Mouse (Mus musculus): ENCODE measurements around the gene A930002H24Rik.
"Not testable (repeated sequence)": the region's sequence is repeated elsewhere in the genome, so short reads cannot be mapped to it uniquely, and the experiment has no call there.

A930002H24Rik gene

DNA sequence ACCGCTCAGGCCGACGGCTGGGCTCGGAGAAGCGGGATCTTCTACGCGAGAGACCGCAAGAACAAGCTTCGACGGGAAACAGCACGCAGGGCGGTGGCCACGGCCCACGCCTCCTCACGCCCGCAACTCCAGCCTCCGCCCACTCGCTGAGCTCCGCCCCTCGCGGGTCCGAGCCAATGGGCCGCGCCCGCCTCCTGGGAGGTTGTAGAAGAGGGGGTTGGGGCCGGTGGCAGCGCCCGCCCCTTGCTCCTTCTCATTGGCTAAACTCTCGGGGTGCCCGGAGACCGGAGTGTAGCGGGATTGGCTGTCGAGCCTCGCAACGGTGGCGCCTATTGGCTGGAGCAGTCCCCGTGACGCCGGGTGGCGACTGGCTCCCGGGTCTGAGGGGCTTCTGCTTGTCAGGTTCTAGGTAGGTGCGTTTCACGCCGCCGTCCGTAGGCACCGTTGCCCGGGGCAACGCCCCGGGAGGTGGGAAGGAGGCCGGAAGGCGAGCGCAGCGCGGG, at the start of gene A930002H24Rik:
Gene A930002H24Rik (minus strand): TSS at position 145 of the 503 bp plus-strand sequence.
- DNase-seq (ENCODE audit: low spot score) = peak; percentile 98

DNA sequence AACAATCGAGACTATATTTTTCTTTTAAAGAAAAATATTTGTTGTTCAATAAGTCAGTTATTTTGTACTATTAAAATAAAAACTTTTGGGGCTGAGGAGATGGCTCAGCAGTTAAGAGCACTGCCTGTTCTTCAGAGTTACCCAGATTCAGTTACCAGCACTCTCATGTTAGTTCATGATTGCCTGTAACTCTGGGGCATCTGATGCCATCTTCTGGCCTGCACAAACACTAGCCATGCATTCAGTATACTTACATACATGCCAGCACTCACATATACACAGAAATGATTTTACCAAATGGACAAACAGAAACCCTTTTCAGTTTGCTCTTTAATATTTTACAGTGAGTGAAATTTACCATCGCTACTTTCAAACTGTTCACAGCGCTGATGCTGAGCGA, 45.7 kb upstream of the A930002H24Rik start:
- DNase-seq (ENCODE audit: low spot score) = no peak

DNA sequence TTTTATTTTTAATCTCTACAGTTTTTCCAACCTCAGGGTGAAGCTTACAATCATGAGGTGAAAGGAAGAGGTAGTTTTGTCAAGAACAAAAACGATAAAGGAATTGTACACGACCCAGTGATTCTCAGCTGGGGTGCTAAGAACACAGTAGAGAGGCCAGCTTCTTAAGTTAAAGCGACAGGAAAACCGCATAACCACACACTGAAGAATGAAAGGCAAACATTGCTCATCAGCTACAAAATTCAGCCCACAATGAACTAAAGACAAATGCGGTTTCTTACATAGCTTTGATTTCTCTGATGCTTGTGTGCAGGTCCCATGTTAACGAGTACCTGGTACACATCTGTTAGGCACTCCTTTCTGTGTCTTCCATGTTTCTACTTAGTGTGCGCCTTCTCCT, 33.5 kb upstream of the A930002H24Rik start:
- no peak for DNase-seq (ENCODE audit: low spot score)

DNA sequence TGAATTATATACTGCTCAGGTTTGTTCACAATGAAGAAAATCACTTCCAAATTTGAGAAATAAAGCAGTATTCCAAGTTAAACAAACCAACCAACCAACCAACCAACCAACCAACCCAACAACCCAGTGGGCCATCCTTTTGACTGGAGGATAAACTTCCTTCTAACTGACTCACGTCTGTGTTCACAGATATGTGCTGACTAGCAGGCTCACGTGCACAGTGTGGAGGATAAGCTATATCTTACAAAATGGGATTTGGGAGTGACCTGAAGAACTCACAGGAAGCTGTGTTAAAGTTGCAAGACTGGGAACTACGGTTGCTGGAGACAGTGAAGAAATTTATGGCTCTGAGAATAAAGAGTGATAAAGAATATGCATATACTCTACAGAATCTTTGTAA, 32.2 kb upstream of the A930002H24Rik start:
- no peak for DNase-seq (ENCODE audit: low spot score)

DNA sequence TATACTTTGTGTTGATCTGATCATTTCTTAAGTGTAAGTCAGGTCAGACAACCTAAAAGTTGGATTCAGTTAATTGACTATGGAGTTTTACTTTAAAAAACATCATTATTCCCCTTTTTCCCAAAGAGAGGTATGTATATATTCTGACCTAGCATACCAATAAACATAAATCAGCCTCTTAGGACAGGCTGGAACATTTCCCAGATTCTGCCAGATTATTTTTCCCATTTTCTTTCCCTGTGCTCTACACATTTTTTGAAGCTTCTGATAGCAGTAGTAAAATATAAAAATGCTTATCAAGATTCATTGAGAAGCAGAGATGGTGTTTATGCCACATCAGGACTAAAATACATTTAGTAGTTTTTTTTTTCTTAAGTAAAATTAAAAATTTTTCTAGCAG, 27.0 kb upstream of the A930002H24Rik start:
- no peak for DNase-seq (ENCODE audit: low spot score)

DNA sequence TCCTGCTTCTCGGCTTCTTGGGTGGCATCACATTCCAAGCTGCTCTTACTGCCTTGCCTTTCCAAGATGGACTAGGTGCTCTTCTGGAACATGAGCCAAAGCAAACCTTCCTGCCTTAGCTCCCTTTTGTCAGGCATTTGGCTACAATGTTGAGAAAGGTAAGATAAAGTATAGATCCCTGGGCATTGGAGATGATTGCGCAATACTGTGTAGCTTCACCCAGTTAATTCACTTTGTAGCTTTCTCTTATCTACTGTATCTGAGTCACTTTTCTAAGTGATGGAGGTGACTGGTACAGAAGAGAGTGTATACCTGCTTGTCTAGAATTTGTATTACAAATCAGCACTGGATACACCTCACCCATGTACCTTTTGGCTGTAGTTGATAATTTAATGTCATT, 23.4 kb upstream of the A930002H24Rik start:
- no peak for DNase-seq (ENCODE audit: low spot score)

DNA sequence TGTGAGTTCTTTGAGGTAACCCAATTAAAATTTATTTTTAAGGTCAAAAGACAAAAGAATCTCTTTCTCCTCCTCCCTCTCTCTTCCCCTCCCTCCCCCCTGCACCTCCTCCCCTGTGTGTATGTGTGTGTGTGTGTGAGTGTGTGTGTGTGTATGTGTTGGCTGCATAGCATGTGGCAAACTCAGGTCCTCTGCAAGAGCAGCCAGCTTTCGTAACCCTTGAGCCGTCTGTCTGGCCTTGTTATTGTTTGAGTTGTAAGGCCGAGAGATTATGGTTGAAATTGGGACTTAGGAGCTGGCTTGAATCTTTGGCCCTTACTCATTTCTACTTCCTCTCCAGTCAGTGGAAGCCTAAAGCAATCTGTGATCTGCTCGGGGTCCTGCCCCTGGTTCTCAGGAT, 16.4 kb upstream of the A930002H24Rik start:
- no peak for DNase-seq (ENCODE audit: low spot score)

DNA sequence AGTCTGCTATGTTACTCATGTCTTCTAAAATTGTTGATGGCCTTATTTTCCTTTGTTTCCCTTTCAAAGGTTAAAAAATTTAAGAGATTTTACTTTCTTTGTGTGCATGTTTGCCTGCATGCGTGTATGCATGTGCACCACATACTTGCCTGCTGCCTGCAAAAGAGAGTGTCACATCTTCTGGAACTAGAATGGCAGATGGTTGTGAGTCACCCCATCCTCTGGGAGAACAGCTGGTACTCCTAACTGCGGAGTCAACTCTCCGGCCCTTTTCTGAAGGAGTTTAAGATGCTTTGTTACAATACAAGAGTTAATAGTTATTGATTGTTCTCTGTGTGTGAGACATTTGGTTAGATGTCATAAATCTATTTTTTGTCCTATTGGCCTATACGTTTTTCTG, 15.3 kb upstream of the A930002H24Rik start:
- DNase-seq (ENCODE audit: low spot score) = no peak

DNA sequence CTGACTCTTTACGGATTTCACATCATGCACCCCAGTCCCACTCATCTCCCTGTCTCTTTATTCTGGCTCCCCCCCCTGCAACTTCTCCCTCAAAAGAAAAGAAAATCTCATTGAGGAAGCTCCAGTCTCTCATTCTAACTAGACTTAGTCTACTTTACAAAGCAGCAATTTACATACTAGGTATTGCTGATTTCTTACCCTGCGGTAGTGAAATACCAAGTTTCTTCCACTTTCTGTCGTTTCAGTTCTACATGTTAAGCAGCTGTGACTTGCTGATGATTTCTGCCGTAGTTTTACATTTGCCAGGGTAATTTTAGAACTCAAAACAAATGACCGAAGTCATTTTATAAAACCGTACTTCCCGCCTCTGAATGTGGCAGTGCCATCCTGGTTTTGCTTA, 8.2 kb upstream of the A930002H24Rik start:
- DNase-seq (ENCODE audit: low spot score) = no peak

DNA sequence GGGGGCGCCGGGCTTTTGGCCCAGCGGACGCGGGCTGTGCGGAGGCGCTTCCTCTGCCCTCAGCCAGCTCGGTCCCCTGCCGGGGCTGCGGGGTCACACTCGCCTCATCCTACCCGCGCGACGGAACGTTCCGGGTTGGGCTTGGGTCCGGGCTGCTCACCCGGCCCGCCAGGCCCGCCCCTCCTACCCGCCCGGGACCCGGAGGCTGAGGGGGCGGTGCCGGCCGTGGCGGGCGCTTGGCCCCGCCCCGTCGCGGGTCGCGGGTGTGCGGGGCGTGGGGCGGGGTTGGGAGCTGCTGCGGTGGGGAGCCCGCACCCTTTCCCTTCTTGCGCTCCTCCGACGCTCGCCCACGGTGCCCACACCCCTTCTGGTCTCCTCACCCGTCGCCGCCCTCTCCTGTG, 580 bp upstream of the A930002H24Rik start:
- no peak for DNase-seq (ENCODE audit: low spot score)

DNA sequence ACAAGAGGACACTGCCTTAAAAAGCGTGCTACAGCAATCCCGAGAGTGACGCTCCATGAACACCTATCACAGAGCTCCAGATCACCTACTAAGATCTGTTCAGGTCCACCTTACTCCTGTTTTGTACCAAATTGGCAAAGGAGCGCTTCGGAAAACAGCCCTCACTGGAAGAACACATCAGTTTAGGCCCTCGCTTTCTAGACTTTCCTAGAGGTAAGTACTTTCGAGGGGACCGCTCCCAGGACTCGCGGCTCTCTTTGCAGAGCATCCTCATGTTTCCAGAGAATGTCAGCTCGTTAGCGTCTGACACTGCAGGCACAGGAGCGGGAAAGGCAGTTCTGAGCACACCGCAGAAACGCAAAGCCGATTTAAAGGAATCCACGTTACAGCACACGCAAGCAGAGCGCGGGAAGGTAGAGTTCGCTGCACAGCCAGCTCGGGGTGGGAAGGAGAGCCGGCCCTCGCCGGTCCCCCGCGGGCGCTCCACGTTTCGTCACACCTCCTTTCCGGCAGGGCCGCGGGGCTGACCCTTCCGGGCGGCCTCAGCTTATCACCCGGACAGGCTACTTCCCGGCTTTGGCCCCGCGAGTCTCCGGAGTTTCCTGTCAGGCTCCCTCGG, 470 bp downstream of the A930002H24Rik start, which contains the start of gene Fer:
Gene Fer (plus strand): TSS at position 51 of the 619 bp plus-strand sequence.
- no peak for DNase-seq (ENCODE audit: low spot score)

DNA sequence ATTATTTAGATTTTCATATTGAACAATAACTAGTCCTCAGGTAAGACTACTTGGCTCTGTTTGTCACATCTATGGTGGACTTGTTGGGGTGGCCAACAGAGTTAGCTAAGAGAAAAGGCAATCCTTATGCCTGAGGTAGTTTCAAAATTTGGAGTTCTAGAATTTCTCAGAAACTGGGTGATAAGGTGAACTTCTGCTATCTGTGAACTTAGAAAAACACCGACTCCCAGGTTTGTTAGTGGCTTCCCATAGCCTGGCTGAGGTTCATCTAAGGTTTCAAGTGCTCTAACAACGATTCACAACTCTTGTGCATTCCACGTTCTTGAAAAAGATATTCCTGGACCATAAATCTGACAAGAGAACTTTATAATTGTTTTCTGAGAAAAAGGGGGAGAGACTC, 1.2 kb downstream of the A930002H24Rik start:
- DNase-seq (ENCODE audit: low spot score) = no peak

DNA sequence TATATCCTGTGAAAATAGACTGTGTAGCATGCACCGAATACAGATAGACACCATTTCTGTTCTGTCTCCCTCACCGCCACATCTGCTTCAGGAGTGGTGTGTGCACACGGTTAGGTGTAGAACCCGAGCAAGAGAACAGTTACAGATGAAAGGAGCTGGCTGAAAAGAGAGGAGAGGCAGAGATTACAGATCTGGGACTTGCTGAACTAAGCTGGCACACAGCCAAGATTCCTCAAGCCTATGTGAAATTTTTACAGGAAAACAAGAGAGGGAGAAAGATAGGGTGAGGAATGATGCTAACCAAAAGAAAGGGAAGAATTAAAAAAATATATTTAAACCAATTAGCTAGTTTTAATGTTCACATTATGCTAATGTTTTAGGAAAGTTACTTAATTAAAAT, 2.6 kb downstream of the A930002H24Rik start:
- no peak for DNase-seq (ENCODE audit: low spot score)

DNA sequence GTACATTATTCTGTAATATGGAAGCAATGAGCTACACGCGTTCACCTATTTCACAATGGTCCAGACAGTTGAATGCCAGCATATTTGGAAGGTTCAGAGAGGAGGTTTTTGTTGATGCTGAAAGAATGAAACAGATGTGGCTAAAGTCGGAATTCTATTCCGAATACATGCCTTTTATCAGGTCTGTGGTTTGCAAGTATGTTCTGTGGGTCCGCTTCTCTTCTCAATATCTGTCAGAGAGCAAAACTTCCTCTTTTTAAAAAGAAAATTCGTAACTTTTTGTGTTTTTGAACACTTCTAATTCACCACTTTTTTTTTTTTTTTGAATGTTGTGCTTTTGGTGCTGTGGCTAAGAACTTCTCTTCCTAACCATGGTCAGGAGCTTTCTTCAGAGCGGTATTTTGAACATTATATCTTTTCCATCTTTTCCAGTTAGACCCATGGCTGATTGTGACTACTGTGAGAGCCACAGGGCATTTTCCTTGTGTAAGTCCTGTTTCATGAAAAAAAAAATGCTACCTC, 6.5 kb downstream of the A930002H24Rik start:
- no peak for DNase-seq (ENCODE audit: low spot score)

DNA sequence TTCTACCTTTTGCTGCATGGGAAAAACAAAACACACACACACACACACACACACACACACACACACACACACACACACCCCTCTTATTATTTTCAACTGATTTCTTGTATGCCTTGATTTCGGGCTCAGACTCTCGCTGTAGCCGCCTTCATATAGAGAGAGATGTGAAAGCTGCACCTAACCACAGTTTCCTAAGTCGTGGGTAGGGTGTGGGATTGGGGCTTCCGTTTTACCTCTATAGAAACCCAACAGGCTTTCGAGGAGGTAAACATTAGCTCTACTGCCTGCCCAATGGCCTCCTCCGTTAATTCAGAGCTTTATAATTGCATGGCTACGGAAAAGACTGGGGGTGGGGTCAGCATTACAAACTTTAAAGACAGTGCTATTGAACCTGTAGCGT, 13.6 kb downstream of the A930002H24Rik start:
- no peak for DNase-seq (ENCODE audit: low spot score)

DNA sequence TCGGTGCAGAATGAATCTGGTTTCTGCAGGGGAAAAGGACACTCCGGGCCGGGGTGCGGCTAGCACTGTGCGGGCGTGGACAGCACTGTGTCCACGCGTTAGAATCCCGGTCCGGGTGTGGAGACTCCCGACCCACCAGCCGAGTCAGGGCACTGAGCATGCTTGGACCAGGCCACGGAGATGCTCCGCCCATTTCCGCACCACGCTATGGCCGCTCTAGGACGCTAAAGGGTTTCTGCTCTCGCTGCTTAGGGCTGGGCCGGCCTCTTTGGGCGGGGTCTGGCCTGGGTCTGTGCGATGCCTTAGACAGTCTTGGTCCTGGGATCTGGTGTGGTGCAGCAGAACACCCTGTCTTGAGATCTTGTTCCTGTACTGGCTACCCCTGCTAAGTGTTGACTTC, 14.0 kb downstream of the A930002H24Rik start:
- peak; percentile 73 for DNase-seq (ENCODE audit: low spot score)

DNA sequence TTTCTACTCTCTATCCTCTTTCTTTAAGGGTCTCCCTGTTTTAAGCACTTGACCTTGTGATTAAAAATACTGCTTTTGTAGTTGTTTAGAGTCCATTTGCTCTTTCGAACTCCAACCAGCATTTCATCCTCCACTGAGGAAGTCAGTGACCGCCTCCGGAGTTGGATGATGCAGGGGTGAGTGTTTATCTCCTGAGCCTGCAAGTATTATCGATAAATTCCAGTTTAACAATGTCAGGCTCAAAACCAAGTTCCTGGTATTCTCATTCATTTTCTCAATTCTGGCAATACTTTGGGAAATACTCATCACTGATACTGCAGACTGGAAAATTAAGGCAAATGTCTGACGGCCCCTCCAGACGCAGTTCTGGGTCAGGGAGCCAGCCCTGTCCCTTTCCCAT, 14.4 kb downstream of the A930002H24Rik start:
- no peak for DNase-seq (ENCODE audit: low spot score)

DNA sequence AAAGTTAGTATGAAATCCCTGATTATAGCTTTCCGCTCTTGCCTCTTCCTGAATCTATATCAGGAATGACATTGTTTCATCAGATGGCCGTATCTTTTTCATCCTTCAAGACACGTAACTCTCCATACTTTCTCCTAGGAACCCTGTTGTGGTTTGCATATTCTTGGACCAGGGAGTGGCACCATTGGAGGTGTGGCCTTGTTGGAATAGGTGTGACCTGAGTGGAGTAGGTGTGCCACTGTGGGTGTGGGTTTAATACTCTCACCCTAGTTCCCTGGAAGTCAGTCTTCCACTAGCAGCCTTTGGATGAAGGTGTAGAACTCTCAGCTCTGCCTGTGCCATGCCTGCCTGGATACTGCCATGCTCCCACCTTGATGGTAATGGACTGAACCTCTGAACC, 17.8 kb downstream of the A930002H24Rik start:
- DNase-seq (ENCODE audit: low spot score) = not testable (repeated sequence)

DNA sequence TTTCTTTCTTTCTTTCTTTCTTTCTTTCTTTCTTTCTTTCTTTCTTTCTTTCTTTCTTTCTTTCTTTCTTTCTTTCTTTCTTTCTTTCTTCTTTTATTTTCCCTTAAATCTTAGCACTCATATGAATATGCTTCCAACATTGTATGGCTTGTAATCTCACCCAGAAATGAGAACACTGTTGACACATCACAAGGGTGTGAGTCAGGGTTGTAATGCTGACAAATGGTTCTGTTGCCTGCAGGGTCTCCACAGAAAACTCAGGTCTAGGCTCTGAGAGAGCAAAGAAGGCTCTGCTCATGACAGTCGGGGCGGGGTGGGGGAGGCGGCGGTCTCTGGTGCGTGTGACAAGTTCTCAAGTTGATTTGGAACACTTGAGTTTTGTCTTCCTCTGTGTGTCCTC, 18.7 kb downstream of the A930002H24Rik start:
- no peak for DNase-seq (ENCODE audit: low spot score)

DNA sequence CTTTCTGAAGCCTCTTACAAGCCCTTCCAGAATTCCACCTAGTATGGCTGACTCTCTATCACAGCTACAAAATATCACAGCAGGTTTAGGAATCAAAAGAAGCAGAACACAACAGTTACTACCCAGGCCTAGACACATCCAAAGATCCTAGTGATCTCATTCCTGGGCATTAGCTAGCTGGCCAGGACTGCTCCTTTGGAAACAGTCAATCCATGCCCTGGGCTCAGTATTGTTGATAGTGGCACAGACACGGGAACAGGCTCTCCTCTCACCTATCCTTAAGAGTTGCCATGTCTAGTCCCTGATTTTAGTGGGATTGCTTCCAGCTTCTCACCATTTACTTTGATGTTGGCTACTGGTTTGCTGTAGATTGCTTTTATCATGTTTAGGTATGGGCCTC, 21.4 kb downstream of the A930002H24Rik start:
- no peak for DNase-seq (ENCODE audit: low spot score)

DNA sequence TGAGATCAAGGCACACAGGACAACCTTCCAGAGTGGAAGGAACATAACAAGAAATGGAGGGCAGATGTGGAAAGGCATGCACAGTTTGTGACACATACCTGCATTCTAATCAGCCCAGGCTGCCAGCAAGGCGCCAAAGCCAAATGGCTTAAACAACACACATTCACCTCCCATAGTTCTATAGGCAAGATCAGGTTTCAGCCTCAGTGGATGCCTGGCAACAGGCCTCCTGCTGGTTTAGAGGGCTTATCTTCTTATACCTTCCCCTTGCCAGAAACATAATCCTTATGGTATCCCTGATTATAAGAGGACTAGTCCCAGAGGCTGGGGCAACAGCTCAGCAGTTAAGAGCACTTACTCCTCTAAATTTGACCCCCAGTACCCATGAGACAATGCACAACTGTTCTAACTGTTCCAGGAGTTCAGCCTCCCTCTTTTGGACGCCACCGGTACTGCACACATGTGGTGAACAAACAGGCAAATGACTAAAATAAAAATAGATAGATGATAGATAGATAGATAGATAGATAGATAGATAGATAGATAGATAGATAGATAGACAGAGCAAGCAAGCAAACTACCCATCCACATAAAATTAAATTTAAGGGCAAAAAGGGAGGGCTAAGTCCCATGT, 23.8 kb downstream of the A930002H24Rik start:
- DNase-seq (ENCODE audit: low spot score) = no peak

DNA sequence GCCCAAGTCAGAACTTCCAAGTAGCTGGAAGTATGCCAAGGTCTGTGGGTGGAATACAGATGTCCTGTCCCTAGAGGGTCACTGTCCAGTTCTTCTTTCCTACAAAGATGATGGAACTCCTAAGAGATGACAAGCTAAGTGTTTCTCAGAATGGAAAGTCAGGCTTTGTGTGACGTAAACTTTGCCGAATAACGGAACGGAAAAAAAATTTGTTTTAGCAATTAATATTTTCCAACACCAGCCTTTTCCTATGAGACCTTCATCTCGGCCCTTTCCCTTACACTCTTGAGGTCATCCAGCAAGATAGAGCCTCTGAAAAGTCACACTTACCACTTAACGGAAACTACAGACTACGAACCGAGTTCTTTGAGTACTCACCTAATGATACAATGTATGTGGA, 25.4 kb downstream of the A930002H24Rik start:
- DNase-seq (ENCODE audit: low spot score) = no peak

DNA sequence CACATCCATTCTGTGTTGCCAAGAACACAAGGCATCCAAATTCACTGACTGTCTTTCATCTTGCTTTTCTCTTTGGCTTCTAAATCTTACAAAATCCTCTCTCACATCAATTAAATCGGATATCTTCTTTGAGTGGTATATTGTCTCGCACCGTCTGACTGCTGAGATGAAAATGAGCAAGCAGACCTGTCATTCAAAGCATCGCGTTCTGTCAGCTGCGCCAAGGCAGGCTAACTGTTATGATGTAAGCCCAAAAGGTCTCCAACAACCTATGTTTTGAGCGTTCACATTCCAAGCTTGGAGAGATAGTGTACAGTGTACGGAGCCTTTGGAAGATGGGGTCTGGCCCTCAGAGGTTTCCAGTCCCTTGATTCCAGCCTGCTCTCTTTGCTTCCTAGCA, 26.9 kb downstream of the A930002H24Rik start:
- DNase-seq (ENCODE audit: low spot score) = no peak

DNA sequence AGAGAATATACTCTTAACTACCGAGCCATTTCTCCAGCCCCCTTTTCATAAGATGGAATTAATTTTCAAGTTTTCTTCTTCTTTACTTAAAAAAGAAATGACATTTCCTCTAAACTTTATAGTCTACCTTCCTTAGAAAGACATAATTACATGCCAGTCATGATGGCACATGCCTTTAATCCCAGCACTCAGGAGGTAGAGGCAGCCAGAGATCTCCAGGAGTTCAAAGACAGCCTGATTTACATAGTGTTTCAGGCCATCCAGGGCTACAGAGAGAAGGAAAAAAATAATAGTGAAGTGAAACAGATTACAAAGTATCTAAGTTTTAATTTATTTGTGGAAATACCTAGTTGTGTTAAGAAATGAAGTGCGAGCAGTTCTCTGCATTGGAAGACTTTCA, 27.4 kb downstream of the A930002H24Rik start:
- DNase-seq (ENCODE audit: low spot score) = no peak

All from urinary bladder, postnatal 25 days (tissue).